Mouse (Mus musculus): ENCODE data around the gene Ykt6. TPM values are rescaled to one million over a fixed set of nuclear protein-coding genes. Genes with fewer than 3 reads are reported as not detected.

Ykt6 gene
- total and polyA plus RNA-seq, 3 experiments, result 76.5 to 98.1 (median 89.5) TPM

DNA sequence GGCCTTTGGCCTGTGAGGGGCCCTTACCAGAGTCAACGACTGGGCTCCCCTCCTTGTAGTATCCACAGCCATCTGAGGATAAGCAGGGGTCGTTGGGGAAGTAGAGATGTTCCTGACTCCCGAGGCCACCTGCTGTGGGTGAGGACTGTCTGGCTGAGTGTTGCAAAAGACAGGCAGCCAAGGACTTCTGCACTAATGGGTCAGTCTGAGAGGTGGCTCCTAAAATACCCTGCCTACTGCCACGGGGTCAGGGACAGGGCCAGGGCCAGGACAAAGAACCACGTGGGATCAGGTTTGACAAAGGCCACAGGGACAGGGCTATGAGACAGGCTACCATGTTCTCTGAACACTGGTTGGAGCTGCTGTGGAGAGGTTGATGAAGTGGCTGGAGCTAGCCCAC, 40.6 kb upstream of the Ykt6 start:
- DNase-seq (ENCODE audit: low read depth, low spot score), result no peak
- Histone ChIP-seq H3K9me3 (replicated peaks; ENCODE audit: insufficient read depth, low read length) (no peaks in the 10 kb centered on the region), H3K4me1 (ENCODE audit: control insufficient read depth in 1 of 2, insufficient read depth in 2 of 2, low read length in 2 of 2) (no peaks in the 10 kb centered on the region), H3K27me3 (ENCODE audit: control insufficient read depth in 1 of 2, insufficient read depth in 2 of 2, low read length in 2 of 2) (no peaks in the 10 kb centered on the region), H3K36me3 (ENCODE audit: control insufficient read depth in 1 of 2, insufficient read depth in 2 of 2, low read length in 2 of 2) (no peaks in the 10 kb centered on the region), H3K9ac (ENCODE audit: control insufficient read depth, low read depth, low read length, poor library complexity, severe bottlenecking) (no peak overlapping the region), H3K4me3 (ENCODE audit: control insufficient read depth in 1 of 2, insufficient read depth in 1 of 2, low read depth in 2 of 2, low read length in 2 of 2) (no peak overlapping the region), H3K79me2 (ENCODE audit: control insufficient read depth, insufficient read depth, low read length, poor library complexity) (no peaks in the 10 kb centered on the region), H3K27ac (ENCODE audit: control insufficient read depth, low read depth, low read length) (no peak overlapping the region)
- TF ChIP-seq TBP (IDR thresholded peaks at IDR 0.05; ENCODE audit: low read depth, low read length), result no peak
- TF ChIP-seq CHD2 (IDR thresholded peaks at IDR 0.05; ENCODE audit: low read length), result no peak

DNA sequence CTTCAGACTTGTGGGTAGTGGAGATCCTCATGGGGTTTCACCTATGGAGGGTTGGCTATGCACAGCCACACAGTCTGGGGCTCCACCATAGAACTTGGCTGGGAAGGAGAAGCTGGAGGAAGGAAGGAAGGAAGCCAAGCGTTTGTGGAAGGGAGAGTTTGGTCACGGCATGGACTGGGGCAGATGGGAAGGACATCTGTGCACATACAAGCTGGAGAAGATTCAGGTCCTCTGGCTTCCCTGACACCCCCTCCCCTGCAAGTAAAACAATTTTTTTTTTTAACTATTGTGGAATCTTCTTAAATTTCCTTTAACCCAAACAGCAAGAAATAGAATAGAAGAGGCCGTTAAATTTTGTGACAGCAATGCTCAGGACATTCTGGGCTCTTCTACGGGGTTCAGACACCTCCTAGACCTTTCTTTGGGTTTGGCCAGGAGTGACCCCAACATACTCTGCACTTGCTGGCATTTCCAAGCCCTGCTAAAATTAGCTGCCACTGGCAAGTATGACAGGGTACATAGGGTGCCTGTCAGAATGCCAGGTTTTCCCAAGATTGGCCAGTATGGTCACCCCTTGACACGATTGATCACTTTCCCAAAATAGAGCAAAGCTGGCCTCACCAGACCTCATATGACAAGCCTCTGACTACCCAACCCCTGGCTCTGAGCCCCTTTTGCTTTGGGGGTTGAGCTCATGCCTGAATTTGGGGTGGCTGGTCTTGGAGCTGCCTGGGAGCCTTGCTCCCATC, 39.9 kb upstream of the Ykt6 start:
- no peak overlapping the region for H3K4me3 ChIP-seq (ENCODE audit: control insufficient read depth in 1 of 2, insufficient read depth in 1 of 2, low read depth in 2 of 2, low read length in 2 of 2)
- H3K79me2 ChIP-seq (ENCODE audit: control insufficient read depth, insufficient read depth, low read length, poor library complexity), result no peaks in the 10 kb centered on the region
- no peaks in the 10 kb centered on the region for H3K27me3 ChIP-seq (ENCODE audit: control insufficient read depth in 1 of 2, insufficient read depth in 2 of 2, low read length in 2 of 2)
- TF ChIP-seq USF2 (IDR thresholded peaks at IDR 0.05; ENCODE audit: borderline replicate concordance in 1 of 2, insufficient read depth in 1 of 2, low read depth in 1 of 2, low read length in 2 of 2) (no peak), NELFE (IDR thresholded peaks at IDR 0.05; ENCODE audit: low read depth, low read length) (no peak), TBP (IDR thresholded peaks at IDR 0.05; ENCODE audit: low read depth, low read length) (no peak), CTCF (IDR thresholded peaks at IDR 0.05 in 2 of 3, conservative IDR thresholded peaks at IDR 0.05 in 1 of 3; ENCODE audit: control insufficient read depth in 1 of 3, insufficient read depth in 1 of 3, low read depth in 2 of 3, low read length in 3 of 3, poor library complexity in 1 of 3, severe bottlenecking in 1 of 3) (no peak)
- H3K27ac ChIP-seq (ENCODE audit: control insufficient read depth, low read depth, low read length), result no peak overlapping the region
- H3K9ac ChIP-seq (ENCODE audit: control insufficient read depth, low read depth, low read length, poor library complexity, severe bottlenecking), result no peak overlapping the region
- no peaks in the 10 kb centered on the region for H3K4me1 ChIP-seq (ENCODE audit: control insufficient read depth in 1 of 2, insufficient read depth in 2 of 2, low read length in 2 of 2)
- no peaks in the 10 kb centered on the region for H3K36me3 ChIP-seq (ENCODE audit: control insufficient read depth in 1 of 2, insufficient read depth in 2 of 2, low read length in 2 of 2)
- no peak for DNase-seq (ENCODE audit: low read depth, low spot score)
- H3K9me3 ChIP-seq (replicated peaks; ENCODE audit: insufficient read depth, low read length), result no peaks in the 10 kb centered on the region

DNA sequence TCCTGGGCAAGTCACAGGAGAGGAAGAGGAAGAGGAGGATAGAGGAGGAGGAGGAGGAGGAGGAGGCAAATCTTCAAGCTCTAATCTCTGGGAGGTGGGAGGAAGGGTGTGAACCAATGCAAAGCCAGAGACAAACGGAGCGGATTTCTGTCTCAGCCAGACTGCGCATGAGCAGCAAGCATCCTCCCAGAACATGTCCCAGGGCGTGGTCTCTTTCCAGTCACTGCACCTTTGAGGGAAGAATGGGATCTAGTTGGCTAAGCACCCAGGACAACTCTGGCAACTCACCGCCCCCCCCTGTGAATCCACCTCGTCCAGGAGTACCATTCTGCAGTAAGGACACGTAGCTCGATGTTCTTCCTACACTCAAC, 39.3 kb upstream of the Ykt6 start:
- Histone ChIP-seq H3K4me1 (ENCODE audit: control insufficient read depth in 1 of 2, insufficient read depth in 2 of 2, low read length in 2 of 2) (no peaks in the 10 kb centered on the region), H3K36me3 (ENCODE audit: control insufficient read depth in 1 of 2, insufficient read depth in 2 of 2, low read length in 2 of 2) (no peaks in the 10 kb centered on the region), H3K27ac (ENCODE audit: control insufficient read depth, low read depth, low read length) (no peak overlapping the region), H3K9ac (ENCODE audit: control insufficient read depth, low read depth, low read length, poor library complexity, severe bottlenecking) (no peak overlapping the region), H3K79me2 (ENCODE audit: control insufficient read depth, insufficient read depth, low read length, poor library complexity) (no peaks in the 10 kb centered on the region), H3K4me3 (ENCODE audit: control insufficient read depth in 1 of 2, insufficient read depth in 1 of 2, low read depth in 2 of 2, low read length in 2 of 2) (no peak overlapping the region), H3K9me3 (replicated peaks; ENCODE audit: insufficient read depth, low read length) (no peaks in the 10 kb centered on the region), H3K27me3 (ENCODE audit: control insufficient read depth in 1 of 2, insufficient read depth in 2 of 2, low read length in 2 of 2) (no peaks in the 10 kb centered on the region; a peak in 1 of 4 replicates)
- TF ChIP-seq USF1 (IDR thresholded peaks at IDR 0.05; ENCODE audit: low read depth, low read length) (no peak), ELF1 (IDR thresholded peaks at IDR 0.05; ENCODE audit: low read depth, low read length) (no peak), ZC3H11A (IDR thresholded peaks at IDR 0.05; ENCODE audit: low read depth, low read length) (no peak), MAZ (IDR thresholded peaks at IDR 0.05; ENCODE audit: low read depth, low read length) (no peak), NELFE (IDR thresholded peaks at IDR 0.05; ENCODE audit: low read depth, low read length) (no peak), SIN3A (IDR thresholded peaks at IDR 0.05; ENCODE audit: low read length) (no peak)
- DNase-seq (ENCODE audit: low read depth, low spot score), result no peak

Data from MEL (cell line).